13 mouse cellular contexts compared by ENCODE assay signal in genomic region chr5:71309414-71309813, GRCm38 (mm10).
A peak's percentile ranks its signal among the peaks of the same experiment; 100 is the strongest.
DNase-seq lines count a peak whose midpoint lies in the region; TF ChIP-seq lines count a peak whose summit lies in the region.
"Had no signal": no experiment of that assay in that cellular context is flagged by ENCODE, and none has a peak within 500 bp of the region (broad histone marks: within the 10 kb centered on the region; RNA-seq: fewer than 3 reads in every experiment).

No protein-coding gene starts in this region.

- TF ChIP-seq CTCF in brain, embryonic 14.5 days (IDR thresholded peaks at IDR 0.05; ENCODE audit: borderline replicate concordance, extremely low read depth, insufficient read depth, insufficient read length), result no peak

- DNase-seq in adrenal gland, postnatal 14 days, result peak; percentile 4
- no peak for DNase-seq in adrenal gland, postnatal 4 days (ENCODE audit: low spot score in 2 of 2)
- DNase-seq in cerebellum, postnatal 36 days, result peak; percentile 3 to 4
- no peak for DNase-seq in cerebellum, adult 9-10 months
- peak; percentile 4 for DNase-seq in kidney, postnatal 10 days
- DNase-seq in kidney, postnatal 14 days, result no peak
- DNase-seq in brain, embryonic 14.5 days (ENCODE audit: low read depth), result peak; percentile 9
- DNase-seq: adrenal gland, adult 2 months; gastrocnemius, adult 2 months; gastrocnemius, postnatal 25 days; heart, postnatal 10 days; heart, postnatal 4 days; kidney, adult 18-20 months had no signal

- no peak for TF ChIP-seq POLR2A in brain, embryonic 14.5 days (IDR thresholded peaks at IDR 0.05; ENCODE audit: borderline replicate concordance, extremely low read depth, insufficient read depth, insufficient read length, poor library complexity, severe bottlenecking)

Comparison
In these comparisons a context has a peak if more than half of its experiments do, and no peak if none do; other contexts are left out.
1. DNase-seq: peak in adrenal gland, postnatal 14 days (single experiment), cerebellum, postnatal 36 days (2 of 2), kidney, postnatal 10 days (single experiment) and brain, embryonic 14.5 days (single experiment); none in adrenal gland, postnatal 4 days (0 of 2), cerebellum, adult 9-10 months (single experiment) and kidney, postnatal 14 days (single experiment).